Mouse (Mus musculus) layer of hippocampus, postnatal 10 days (tissue): Measurements from ENCODE around the gene Ifi207. TPM values are rescaled to one million over a fixed set of nuclear protein-coding genes. Genes with fewer than 3 reads are reported as not detected.
"Not testable (repeated sequence)": the region's sequence is repeated elsewhere in the genome, so short reads cannot be mapped to it uniquely, and the experiment has no call there.

Experiments
- DNase-seq, 2 experiments: peaks; one replicate each; pipeline ENCODE4 v3.0.0; 2021; ENCODE audit warnings: low spot score in 2 of 2
- long read RNA-seq: library from polyadenylated mRNA; stranded (forward); transcript quantifications from one replicate; pipeline ENCODE4 v2.0.0, GENCODE M21; 2023
- total RNA-seq, 2 experiments: library from RNA; stranded (reverse); gene quantifications; 2 replicates each; pipeline ENCODE4 v1.2.3; 2021

Gene Ifi207
- total RNA-seq = under 1 TPM; 0.23 to 0.42 TPM
- long read RNA-seq = 0 reads

DNA sequence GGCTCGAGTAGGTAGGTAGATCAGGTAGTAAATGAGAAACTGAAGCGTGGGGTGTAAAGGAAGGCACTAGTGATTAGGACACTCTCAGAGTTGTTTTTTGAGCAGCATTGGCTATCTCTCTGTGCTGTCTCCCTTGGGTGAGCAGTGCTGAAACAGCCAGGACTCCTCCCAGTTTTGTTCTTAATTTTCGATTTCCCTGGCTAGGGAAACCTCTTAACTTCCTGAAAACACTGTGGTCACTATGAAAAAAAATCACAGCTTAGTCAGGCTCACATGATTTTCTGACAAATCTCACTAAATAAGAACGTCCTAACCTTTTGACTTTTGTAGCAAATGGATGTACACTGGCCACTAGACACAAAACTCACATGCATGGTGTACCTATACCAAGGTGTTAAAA is at the start of gene Ifi207:
Gene Ifi207 (minus strand): TSS at position 92 of the 400 bp plus-strand sequence.
- no peak for DNase-seq

GRCm38 (mm10) chr1:173773457-173773856 is 31.9 kb upstream of the Ifi207 start:
- not testable (repeated sequence) for DNase-seq

DNA sequence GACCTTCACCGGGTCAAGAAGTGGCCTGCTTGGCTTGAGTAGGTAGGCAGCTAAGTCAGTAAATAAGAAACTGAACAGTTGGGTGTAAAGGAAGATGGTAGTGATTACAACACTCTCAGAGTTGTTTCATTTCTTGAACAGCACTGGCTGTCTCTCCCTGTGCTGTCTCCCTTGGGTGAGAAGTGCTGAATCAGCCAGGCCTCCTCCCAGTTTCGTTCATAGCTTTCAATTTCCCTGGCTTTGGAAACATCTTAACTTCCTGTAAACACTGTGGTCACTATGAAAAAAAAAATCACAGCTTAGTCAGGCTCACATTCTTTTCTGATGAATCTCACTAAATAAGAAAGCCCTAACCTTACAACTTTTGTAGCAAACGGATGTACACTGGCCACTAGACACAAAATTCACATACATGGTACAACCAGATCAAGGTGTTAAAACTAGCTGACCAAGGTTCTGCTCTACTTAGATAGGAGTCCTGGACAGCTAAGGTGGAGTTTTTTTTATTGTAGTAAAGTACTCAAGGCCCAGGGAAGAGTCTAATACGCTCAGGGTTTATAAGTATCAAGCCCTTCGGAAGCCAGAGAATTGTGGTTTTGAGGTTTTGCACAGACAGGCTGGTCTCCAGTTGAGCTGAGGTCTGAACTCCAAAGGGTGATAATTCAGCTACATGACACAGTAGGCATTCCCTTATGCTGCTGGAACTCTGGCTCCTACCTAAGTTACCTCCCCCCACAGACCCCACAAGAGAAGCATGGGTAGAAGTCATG is 25.5 kb upstream of the Ifi207 start, which contains the start of gene Ifi204:
Gene Ifi204 (minus strand): TSS at position 96 of the 770 bp plus-strand sequence.
- not testable (repeated sequence) for DNase-seq

GRCm38 (mm10) chr1:173760032-173760431 is 18.5 kb upstream of the Ifi207 start:
- DNase-seq = not testable (repeated sequence)

- no peak for DNase-seq
Measured at GRCm38 (mm10) chr1:173742262-173742661, 715 bp upstream of the Ifi207 start.

GRCm38 (mm10) chr1:173740537-173740936 is 1.0 kb downstream of the Ifi207 start:
- DNase-seq = no peak

DNA sequence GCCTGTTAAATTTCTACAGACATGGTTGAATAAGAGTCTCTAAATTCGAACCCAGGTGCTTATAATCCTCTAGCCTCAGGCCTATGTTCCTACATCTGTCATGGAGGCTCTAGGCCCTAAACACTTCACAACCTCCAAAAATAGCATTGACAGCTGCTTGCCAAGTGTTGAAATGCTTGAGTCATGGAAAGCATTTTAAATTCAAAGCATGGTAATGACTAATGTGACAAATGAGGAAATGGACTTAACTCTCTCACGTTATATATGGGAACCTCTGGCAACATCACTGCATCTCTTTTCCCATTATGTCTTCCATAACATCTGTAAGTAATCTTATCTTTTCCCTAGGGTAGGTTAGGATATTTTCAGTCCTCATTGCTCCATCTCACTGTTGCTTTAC is 4.6 kb downstream of the Ifi207 start:
- DNase-seq = no peak

DNA sequence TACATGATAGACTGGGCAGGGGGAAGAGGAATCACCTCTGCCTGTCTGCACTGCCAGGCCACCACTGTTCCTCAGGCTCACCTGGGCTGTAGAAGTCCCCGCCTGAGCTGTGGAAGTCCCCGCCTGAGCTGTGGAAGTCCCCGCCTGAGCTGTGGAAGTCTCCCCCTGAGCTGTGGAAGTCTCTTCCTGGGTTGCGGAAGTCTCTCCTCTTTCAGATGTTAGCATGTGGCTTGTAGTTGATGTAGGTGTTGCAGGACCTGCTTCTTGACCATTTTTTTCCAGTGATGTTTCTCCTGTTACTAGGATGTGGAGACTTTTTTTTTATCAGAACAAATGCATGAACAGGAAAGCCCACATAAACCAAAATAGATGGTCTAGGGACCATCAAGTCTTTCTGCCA is 6.5 kb downstream of the Ifi207 start:
- not testable (repeated sequence) for DNase-seq

DNA sequence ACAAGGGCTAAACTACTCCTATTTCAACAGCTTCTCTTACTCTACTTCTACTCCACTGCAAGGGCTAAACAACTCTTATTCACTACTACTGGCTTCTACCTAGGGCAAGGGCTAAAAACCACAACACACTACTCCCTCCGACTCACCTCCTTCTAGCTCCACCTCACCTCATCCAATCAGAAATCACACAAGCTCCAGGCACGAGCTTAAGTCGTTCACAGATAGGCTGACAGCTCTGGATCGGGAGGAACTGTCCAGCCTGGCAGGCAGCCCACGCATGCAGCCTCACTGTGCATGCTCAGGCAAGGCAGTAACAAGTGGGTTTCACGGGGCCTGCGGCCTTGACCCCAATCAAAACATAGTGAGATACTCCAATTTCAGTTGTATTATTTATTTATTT is 8.3 kb downstream of the Ifi207 start:
- DNase-seq = no peak

GRCm38 (mm10) chr1:173694270-173694669 is 47.3 kb downstream of the Ifi207 start:
- no peak for DNase-seq

DNA sequence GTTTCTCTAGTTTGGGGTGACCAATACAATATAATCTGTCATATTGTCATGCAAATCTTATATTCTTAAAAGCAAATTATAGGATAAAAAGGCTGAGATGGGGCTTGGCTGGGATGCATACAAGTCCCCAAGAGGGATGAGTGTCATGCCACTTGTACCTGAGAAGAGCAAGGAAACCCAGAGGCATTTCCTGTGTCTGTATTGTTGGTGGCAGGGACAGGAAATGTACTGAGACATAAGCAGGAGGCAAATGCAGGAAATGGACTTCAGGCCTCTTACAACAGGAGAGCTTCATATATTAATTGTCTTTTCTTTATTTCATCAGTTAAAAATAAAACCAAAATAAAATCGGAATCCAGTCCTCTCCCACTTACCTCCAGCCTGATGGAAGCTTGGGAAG is 62.9 kb downstream of the Ifi207 start:
- DNase-seq = not testable (repeated sequence)

DNA sequence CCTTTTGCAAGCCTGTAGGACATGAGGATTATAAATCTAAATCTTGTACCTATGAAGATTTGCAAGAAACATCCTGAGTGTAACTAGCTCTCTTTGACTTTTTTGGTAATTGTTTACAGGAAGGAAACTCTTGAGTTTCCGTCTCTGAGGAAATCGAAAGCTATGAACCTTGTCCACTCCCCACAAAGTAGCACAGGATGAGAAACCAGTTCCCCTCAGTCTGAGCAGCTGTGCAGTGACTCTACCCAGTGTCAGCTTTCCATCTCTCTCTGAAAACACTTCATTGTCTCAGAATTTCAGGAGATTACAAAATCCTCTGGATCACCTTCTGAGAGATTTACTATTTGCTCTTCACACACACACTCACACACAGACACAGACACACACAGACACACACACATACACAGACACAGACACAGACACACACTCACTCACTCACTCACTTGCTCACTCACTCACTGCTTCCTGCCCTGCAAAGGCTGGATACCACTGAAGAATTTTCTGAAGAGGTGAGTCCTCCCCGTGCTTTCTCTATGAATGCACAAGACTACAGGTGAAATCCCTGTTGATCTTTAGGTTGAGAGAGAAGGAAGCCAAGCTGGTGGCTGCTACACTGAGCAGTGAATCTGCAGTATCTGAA is 68.0 kb downstream of the Ifi207 start, which contains the start of gene Ifi208:
Gene Ifi208 (plus strand): TSS at position 218 of the 640 bp plus-strand sequence.
- DNase-seq = not testable (repeated sequence)

Other genes starting within 250 kb of the Ifi207 start
- not detected for gene Ifi214, start 205.8 kb downstream of the Ifi207 start, total RNA-seq
- not detected for gene Ifi213, start 142.5 kb downstream of the Ifi207 start, total RNA-seq
- gene Ifi209, start 110.8 kb downstream of the Ifi207 start, total RNA-seq = not detected
- gene Ifi208, start 68.1 kb downstream of the Ifi207 start, total RNA-seq = not detected
- gene Ifi204, start 25.2 kb upstream of the Ifi207 start, total RNA-seq = under 1 TPM; 0.54 to 0.59 TPM
- gene Ifi211, start 171.3 kb upstream of the Ifi207 start, total RNA-seq = not detected
- 10 to 100 TPM; 20.4 to 21.3 TPM for gene Mndal, start 200.7 kb upstream of the Ifi207 start, total RNA-seq
- 1 to 10 TPM; 7.1 to 9.3 TPM for gene Ifi203, start 200.9 kb upstream of the Ifi207 start, total RNA-seq
- not detected for gene Ifi202b, start 241.0 kb upstream of the Ifi207 start, total RNA-seq